8 mouse cellular contexts compared by ENCODE assay signal in genomic region chr9:75515464-75516113, GRCm38 (mm10). TPM values are rescaled to one million over a fixed set of nuclear protein-coding genes. Genes with fewer than 3 reads are reported as not detected.
DNase-seq lines count a peak whose midpoint lies in the region; ATAC-seq and TF ChIP-seq lines count a peak whose summit lies in the region.

No protein-coding gene starts in this region.

- H3K36me3 ChIP-seq in G1E (replicated peaks): peaks cover 68% of the 10 kb centered on the region
- peaks cover 56% of the 10 kb centered on the region for H3K36me3 ChIP-seq in kidney, embryonic 15.5 days
- H3K36me3 ChIP-seq in liver, embryonic 12.5 days: peaks cover 30% of the 10 kb centered on the region
- H3K36me3 ChIP-seq in neural tube, embryonic 11.5 days (ENCODE audit: control insufficient read depth, insufficient read depth, low read length): no peaks in the 10 kb centered on the region; the same call in 1 of the 2 replicates

- no peak overlapping the region for H3K27ac ChIP-seq in kidney, embryonic 15.5 days
- no peak overlapping the region for H3K27ac ChIP-seq in liver, embryonic 12.5 days
- no peak overlapping the region for H3K27ac ChIP-seq in neural tube, embryonic 11.5 days (ENCODE audit: low read depth, low read length)

- WGBS in kidney, embryonic 15.5 days: 59% methylated on average over 12 of the region's 12 CpGs
- WGBS in liver, embryonic 12.5 days (ENCODE audit: insufficient replicate concordance): 66% methylated on average over 12 of the region's 12 CpGs
- WGBS in neural tube, embryonic 11.5 days: 63% methylated on average over 12 of the region's 12 CpGs

- peak; percentile 49 for ATAC-seq in G1E (ENCODE audit: extremely low read depth, insufficient number of reproducible peaks, low FRiP score, poor library complexity, severe bottlenecking)
- peak; percentile 83 for ATAC-seq in frontal cortex, adult (ENCODE audit: low TSS enrichment)
- ATAC-seq in kidney, embryonic 15.5 days (replicated peaks; ENCODE audit: low FRiP score): peak; percentile 80
- peak; percentile 44; the same call in 1 of the 2 replicates for ATAC-seq in liver, embryonic 12.5 days
- ATAC-seq in neural tube, embryonic 11.5 days (ENCODE audit: insufficient read depth, low FRiP score, low TSS enrichment): no peak; the same call in 1 of the 2 replicates

- peak; percentile 79 for DNase-seq in 3T3-L1 (ENCODE audit: low read depth, low spot score)
- peak; percentile 17 for DNase-seq in G1E (ENCODE audit: low spot score)
- peak; percentile 62 for DNase-seq in cerebellum, adult 9-11 months
- peak; percentile 38 for DNase-seq in neural tube, embryonic 11.5 days (ENCODE audit: low spot score)
- DNase-seq in urinary bladder, postnatal 10 days (ENCODE audit: low spot score): no peak

- no peaks in the 10 kb centered on the region for H3K27me3 ChIP-seq in G1E (ENCODE audit: insufficient read depth, low read length)
- no peaks in the 10 kb centered on the region for H3K27me3 ChIP-seq in kidney, embryonic 15.5 days
- H3K27me3 ChIP-seq in liver, embryonic 12.5 days (replicated peaks): no peaks in the 10 kb centered on the region
- H3K27me3 ChIP-seq in neural tube, embryonic 11.5 days (ENCODE audit: control insufficient read depth, insufficient read depth, low read length): no peaks in the 10 kb centered on the region

- no peaks in the 10 kb centered on the region for H3K9me3 ChIP-seq in G1E (replicated peaks)
- H3K9me3 ChIP-seq in kidney, embryonic 15.5 days (replicated peaks): no peaks in the 10 kb centered on the region
- H3K9me3 ChIP-seq in liver, embryonic 12.5 days (replicated peaks): no peaks in the 10 kb centered on the region
- H3K9me3 ChIP-seq in neural tube, embryonic 11.5 days (ENCODE audit: control insufficient read depth, low read length): no peaks in the 10 kb centered on the region

- no peaks in the 10 kb centered on the region for H3K4me1 ChIP-seq in G1E (ENCODE audit: insufficient read depth, low read depth, low read length)
- H3K4me1 ChIP-seq in kidney, embryonic 15.5 days: no peaks in the 10 kb centered on the region
- no peaks in the 10 kb centered on the region for H3K4me1 ChIP-seq in liver, embryonic 12.5 days
- no peaks in the 10 kb centered on the region for H3K4me1 ChIP-seq in neural tube, embryonic 11.5 days (ENCODE audit: control insufficient read depth, insufficient read depth, low read length)

- H3K4me2 ChIP-seq in kidney, embryonic 15.5 days: no peak overlapping the region
- no peak overlapping the region for H3K4me2 ChIP-seq in liver, embryonic 12.5 days
- H3K4me2 ChIP-seq in neural tube, embryonic 11.5 days (ENCODE audit: low read depth): no peak overlapping the region

- TF ChIP-seq CTCF in G1E (IDR thresholded peaks at IDR 0.05; ENCODE audit: low read depth, low read length): 0 out of 2 replicates have a peak, but pooled peaks have one; percentile 6

- H3K4me3 ChIP-seq in G1E (ENCODE audit: low read depth, low read length): no peak overlapping the region
- H3K4me3 ChIP-seq in kidney, embryonic 15.5 days (replicated peaks): no peak overlapping the region
- H3K4me3 ChIP-seq in liver, embryonic 12.5 days: no peak overlapping the region
- no peak overlapping the region for H3K4me3 ChIP-seq in neural tube, embryonic 11.5 days (ENCODE audit: low read depth, low read length)

- no peak overlapping the region for H3K9ac ChIP-seq in kidney, embryonic 15.5 days
- H3K9ac ChIP-seq in liver, embryonic 12.5 days: no peak overlapping the region
- H3K9ac ChIP-seq in neural tube, embryonic 11.5 days (ENCODE audit: low read length): no peak overlapping the region

RNA-seq across cellular contexts. Expression of gene Tmod3, which starts 43.9 kb away (rescaled TPM):
- total RNA-seq in G1E (2014; fragmentation: Nextera tagmentation): 115 and 123 TPM in 2 replicates
- total RNA-seq in G1E (2017): 118 and 136 TPM in 2 replicates
- polyA plus RNA-seq in G1E (2012): 10.9 and 11.3 TPM in 2 replicates
- polyA plus RNA-seq in kidney, embryonic 15.5 days (2015; fragmentation: Nextera tagmentation; extraction: Ambion mirVana): 143 and 144 TPM in 2 replicates
- 37.6 and 39.0 TPM in 2 replicates for polyA plus RNA-seq in liver, embryonic 12.5 days (2016; fragmentation: Nextera tagmentation; extraction: Ambion mirVana)
- 113 and 117 TPM in 2 replicates for polyA plus RNA-seq in neural tube, embryonic 11.5 days (2014; fragmentation: Nextera tagmentation; extraction: Ambion mirVana)
